Mouse (Mus musculus): ENCODE results near the gene Gpr132.

DNA sequence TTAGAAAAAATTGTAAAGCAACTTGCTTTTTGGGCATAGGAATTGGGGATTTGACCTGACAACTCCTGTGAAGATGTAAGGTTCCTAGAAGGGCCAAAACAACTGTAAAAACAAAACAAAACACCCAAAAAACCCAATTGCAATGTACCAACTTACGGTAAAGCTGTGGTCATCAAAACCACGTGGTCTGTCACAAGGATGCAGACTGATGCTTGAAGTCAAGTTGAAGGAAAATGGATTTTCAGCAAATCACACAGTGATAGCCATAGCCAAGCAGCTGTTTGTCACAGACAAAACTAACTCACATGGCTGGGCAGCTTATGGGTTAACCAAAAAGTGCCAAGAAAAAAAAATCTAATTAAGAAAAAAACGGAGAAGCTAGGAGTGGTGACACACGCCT is 30.9 kb upstream of the Gpr132 start:
- no peak for TF ChIP-seq CTCF (conservative IDR thresholded peaks at IDR 0.05; ENCODE audit: low read length)
- TF ChIP-seq POU5F1 (IDR thresholded peaks at IDR 0.05; ENCODE audit: borderline replicate concordance, low read length), result no peak
- no peak for TF ChIP-seq NANOG (IDR thresholded peaks at IDR 0.05; ENCODE audit: borderline replicate concordance, low read length)

All from E14TG2a.4 (cell line).